Mouse (Mus musculus): ENCODE measurements around the gene Creb3l1. TPM values are rescaled to one million over a fixed set of nuclear protein-coding genes. Genes with fewer than 3 reads are reported as not detected.
A peak's percentile ranks its signal among the peaks of the same experiment; 100 is the strongest.

Creb3l1 gene
- total and polyA plus RNA-seq, 2 experiments from 2014 or later, result 3.8 to 4.2 TPM

DNA sequence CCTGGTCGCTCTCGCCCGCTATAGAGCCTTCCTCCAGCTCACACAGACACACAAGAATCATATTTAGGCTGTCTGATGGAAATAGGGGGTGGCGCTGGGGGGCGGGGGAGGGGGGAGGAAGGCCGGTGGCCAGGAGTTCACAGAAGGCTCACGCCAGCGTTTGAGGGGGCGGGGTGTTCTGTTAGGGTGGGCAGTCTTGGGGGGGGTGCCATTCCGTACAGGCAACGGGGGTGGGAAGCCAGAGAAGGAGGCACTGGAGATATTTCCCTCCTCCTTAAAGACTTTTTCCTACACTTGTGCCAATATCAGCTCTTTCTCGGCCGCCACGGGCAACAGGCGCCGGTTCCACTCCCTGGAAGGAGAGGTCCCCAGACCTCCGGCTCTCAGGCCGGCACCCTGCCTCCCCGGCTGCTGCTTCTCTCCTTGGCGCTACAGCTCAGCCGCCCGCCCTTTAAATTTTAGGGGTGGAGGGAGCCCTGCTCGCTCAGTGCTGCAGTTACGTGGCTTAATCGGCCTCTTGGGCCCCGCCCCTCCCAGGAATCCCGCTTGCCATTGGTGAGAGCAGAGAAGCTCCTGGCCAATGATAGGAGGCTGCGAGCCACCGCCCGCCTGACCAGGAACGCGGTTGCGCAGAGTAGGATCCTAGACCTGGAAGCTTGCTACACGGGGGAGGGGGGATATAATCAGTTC lies 16.2 kb downstream of the Creb3l1 start:
- H3K9ac ChIP-seq (replicated peaks; ENCODE audit: low read depth, low read length), result peak overlapping the region; percentile 64
- no peaks in the 10 kb centered on the region for H3K36me3 ChIP-seq (replicated peaks; ENCODE audit: control insufficient read depth, insufficient read depth, low read length)
- ATAC-seq (ENCODE audit: insufficient read depth, low read depth) (peak; percentile 95), DNase-seq (ENCODE audit: low spot score) (peak; percentile 97)
- H3K4me1 ChIP-seq (ENCODE audit: control insufficient read depth, insufficient read depth), result peaks cover 16% of the 10 kb centered on the region
- peak overlapping the region; percentile 57 for H3K4me3 ChIP-seq (ENCODE audit: low read depth, low read length)
- peak overlapping the region; percentile 95 for H3K4me2 ChIP-seq (ENCODE audit: low read depth, low read length)
- H3K27me3 ChIP-seq (ENCODE audit: control insufficient read depth, insufficient read depth, low read length), result no peaks in the 10 kb centered on the region
- WGBS, result under 1% methylated on average over 33 of the region's 34 CpGs
- H3K27ac ChIP-seq (ENCODE audit: low read depth), result peak overlapping the region; percentile 93
- no peaks in the 10 kb centered on the region for H3K9me3 ChIP-seq (replicated peaks; ENCODE audit: control insufficient read depth, low read length)
- TF ChIP-seq EP300 (IDR thresholded peaks at IDR 0.05; ENCODE audit: low read depth), result no peak
- TF ChIP-seq CTCF (IDR thresholded peaks at IDR 0.05; ENCODE audit: low read depth), result no peak

DNA sequence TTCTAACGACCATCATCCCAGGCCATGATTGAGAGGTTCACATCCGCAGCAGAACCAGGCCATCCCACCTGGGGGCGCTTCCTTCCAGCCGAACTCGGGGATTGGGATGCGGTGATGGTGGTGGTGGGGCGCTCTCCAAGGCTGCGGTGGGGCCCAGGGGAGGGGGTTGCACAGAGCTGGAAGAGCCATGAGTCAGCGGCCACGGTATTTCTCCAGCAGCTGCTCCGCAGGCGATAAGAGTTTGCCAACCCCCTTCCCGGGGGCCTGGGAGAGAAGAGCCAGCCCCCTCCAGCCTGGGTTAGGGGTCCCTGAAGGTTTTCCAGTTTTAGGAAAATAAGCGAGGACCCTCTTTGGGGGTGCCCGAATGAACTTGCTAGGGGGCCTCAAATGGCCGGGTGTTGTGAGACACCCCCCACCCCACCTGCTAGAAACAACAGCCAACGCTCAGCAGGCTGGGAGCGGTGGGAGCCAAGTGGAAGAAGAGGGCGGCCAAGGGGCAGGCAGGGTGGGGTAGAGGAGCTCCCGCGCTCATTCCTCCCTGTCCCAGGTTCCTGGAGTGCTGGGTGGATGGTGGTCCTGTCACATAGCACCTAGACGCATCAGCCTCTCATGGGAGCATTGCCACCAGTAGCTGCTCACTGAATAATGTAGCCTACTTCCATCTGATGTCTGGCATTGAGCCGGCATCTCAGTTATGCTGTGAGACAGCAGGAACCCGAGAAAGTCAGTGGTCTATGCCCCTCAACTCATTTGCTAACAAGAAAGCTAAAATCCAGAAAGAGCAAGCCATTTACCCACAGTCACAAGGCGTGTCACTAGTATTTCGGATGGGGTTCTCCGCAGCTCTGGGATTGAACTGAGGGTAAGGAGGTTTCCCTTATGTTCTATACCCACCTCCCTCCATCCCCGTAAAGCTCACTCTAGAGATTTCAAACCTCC lies 17.1 kb downstream of the Creb3l1 start:
- Histone ChIP-seq H3K9ac (replicated peaks; ENCODE audit: low read depth, low read length) (peak overlapping the region; percentile 64; the same call in 1 of the 2 replicates), H3K4me2 (ENCODE audit: low read depth, low read length) (peak overlapping the region; percentile 95), H3K27ac (ENCODE audit: low read depth) (peak overlapping the region; percentile 93), H3K9me3 (replicated peaks; ENCODE audit: control insufficient read depth, low read length) (no peaks in the 10 kb centered on the region), H3K4me1 (ENCODE audit: control insufficient read depth, insufficient read depth) (peaks cover 16% of the 10 kb centered on the region), H3K36me3 (replicated peaks; ENCODE audit: control insufficient read depth, insufficient read depth, low read length) (no peaks in the 10 kb centered on the region), H3K27me3 (ENCODE audit: control insufficient read depth, insufficient read depth, low read length) (no peaks in the 10 kb centered on the region), H3K4me3 (ENCODE audit: low read depth, low read length) (peak overlapping the region; percentile 57)
- TF ChIP-seq CTCF (IDR thresholded peaks at IDR 0.05; ENCODE audit: low read depth) (peak; percentile 57), EP300 (IDR thresholded peaks at IDR 0.05; ENCODE audit: low read depth) (no peak)
- under 1% methylated on average over 28 of the region's 28 CpGs for WGBS
- DNase-seq (ENCODE audit: low spot score) (peak; percentile 85), ATAC-seq (ENCODE audit: insufficient read depth, low read depth) (peak; percentile 49)

- ATAC-seq (ENCODE audit: insufficient read depth, low read depth) (no peak), DNase-seq (ENCODE audit: low spot score) (no peak)
- H3K4me3 ChIP-seq (ENCODE audit: low read depth, low read length), result no peak overlapping the region
- H3K4me2 ChIP-seq (ENCODE audit: low read depth, low read length), result peak overlapping the region; percentile 95
- no peaks in the 10 kb centered on the region for H3K36me3 ChIP-seq (replicated peaks; ENCODE audit: control insufficient read depth, insufficient read depth, low read length)
- no peak overlapping the region for H3K9ac ChIP-seq (replicated peaks; ENCODE audit: low read depth, low read length)
- 44% methylated on average over 6 of the region's 6 CpGs for WGBS
- H3K27me3 ChIP-seq (ENCODE audit: control insufficient read depth, insufficient read depth, low read length), result no peaks in the 10 kb centered on the region
- peak overlapping the region; percentile 21; the same call in 1 of the 2 replicates for H3K27ac ChIP-seq (ENCODE audit: low read depth)
- TF ChIP-seq EP300 (IDR thresholded peaks at IDR 0.05; ENCODE audit: low read depth) (no peak), CTCF (IDR thresholded peaks at IDR 0.05; ENCODE audit: low read depth) (no peak)
- no peaks in the 10 kb centered on the region for H3K9me3 ChIP-seq (replicated peaks; ENCODE audit: control insufficient read depth, low read length)
- H3K4me1 ChIP-seq (ENCODE audit: control insufficient read depth, insufficient read depth), result peaks cover 16% of the 10 kb centered on the region
Observed at GRCm38 (mm10) chr2:92006491-92006890, 17.8 kb downstream of the Creb3l1 start.

DNA sequence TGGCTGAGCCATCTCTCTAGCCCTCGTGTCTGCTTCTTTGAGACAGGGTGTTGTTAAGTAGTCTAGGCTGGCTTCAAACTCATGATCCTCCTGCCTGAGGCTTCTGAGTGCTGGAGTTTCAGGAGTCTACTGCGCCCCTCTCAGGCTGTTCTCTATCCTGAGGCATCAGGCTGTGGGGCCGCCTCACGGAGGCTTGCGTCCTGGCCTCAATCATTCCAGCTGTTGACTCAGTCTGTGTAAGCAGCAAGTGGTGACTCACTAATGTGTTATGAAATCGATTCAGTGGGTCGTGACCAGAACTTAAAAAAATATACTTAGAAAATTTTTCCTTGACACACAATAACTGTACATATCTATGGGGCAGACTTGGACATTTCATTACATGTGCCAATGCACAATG lies 19.7 kb downstream of the Creb3l1 start:
- Histone ChIP-seq H3K9ac (replicated peaks; ENCODE audit: low read depth, low read length) (no peak overlapping the region), H3K36me3 (replicated peaks; ENCODE audit: control insufficient read depth, insufficient read depth, low read length) (no peaks in the 10 kb centered on the region), H3K9me3 (replicated peaks; ENCODE audit: control insufficient read depth, low read length) (no peaks in the 10 kb centered on the region), H3K27ac (ENCODE audit: low read depth) (no peak overlapping the region), H3K27me3 (ENCODE audit: control insufficient read depth, insufficient read depth, low read length) (no peaks in the 10 kb centered on the region), H3K4me3 (ENCODE audit: low read depth, low read length) (no peak overlapping the region), H3K4me1 (ENCODE audit: control insufficient read depth, insufficient read depth) (peaks cover 16% of the 10 kb centered on the region), H3K4me2 (ENCODE audit: low read depth, low read length) (no peak overlapping the region)
- DNase-seq (ENCODE audit: low spot score) (no peak), ATAC-seq (ENCODE audit: insufficient read depth, low read depth) (no peak)
- 55% methylated on average over 7 of the region's 7 CpGs for WGBS
- TF ChIP-seq CTCF (IDR thresholded peaks at IDR 0.05; ENCODE audit: low read depth), result no peak
- no peak for TF ChIP-seq EP300 (IDR thresholded peaks at IDR 0.05; ENCODE audit: low read depth)

DNA sequence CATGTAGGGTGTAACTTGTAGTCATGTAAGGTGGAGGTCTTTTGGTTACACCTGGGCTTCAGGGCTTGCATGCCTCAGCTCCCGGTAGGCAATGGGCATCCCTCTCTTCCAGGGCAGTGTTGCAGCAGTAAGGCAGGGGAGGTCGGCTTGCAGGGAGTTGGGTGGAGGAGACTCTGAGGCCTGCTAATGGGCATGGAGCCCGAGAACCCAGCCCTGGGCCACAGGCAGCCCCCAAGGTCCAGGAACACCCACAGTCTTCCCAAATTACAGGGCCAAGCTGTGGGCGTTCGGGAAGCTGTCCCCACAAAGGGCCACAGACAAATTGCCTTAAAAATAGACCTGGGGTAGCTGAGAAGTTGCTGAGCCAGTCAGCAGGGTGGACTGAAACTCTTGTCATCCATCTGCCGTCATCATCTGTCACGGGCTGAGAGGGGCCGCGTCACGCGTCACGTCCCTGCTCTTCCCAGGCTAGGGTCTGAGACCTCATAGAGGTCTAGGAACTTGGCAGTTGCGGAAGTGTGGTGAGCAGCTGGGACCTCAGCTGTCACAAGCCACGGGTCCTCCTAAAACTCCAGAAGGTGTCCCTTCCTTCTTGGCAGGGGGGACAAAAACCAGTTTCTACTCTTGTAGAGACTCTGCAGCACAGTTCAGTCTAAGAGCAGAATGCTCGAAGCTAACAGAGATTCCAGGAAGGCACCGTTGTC lies 26.2 kb downstream of the Creb3l1 start:
- no peaks in the 10 kb centered on the region for H3K27me3 ChIP-seq (ENCODE audit: control insufficient read depth, insufficient read depth, low read length)
- H3K4me1 ChIP-seq (ENCODE audit: control insufficient read depth, insufficient read depth), result no peaks in the 10 kb centered on the region
- 68% methylated on average over 16 of the region's 16 CpGs for WGBS
- no peak for TF ChIP-seq CTCF (IDR thresholded peaks at IDR 0.05; ENCODE audit: low read depth)
- no peak for TF ChIP-seq EP300 (IDR thresholded peaks at IDR 0.05; ENCODE audit: low read depth)
- H3K36me3 ChIP-seq (replicated peaks; ENCODE audit: control insufficient read depth, insufficient read depth, low read length), result no peaks in the 10 kb centered on the region
- ATAC-seq (ENCODE audit: insufficient read depth, low read depth), result no peak
- no peak overlapping the region for H3K4me2 ChIP-seq (ENCODE audit: low read depth, low read length)
- no peaks in the 10 kb centered on the region for H3K9me3 ChIP-seq (replicated peaks; ENCODE audit: control insufficient read depth, low read length)
- no peak overlapping the region for H3K27ac ChIP-seq (ENCODE audit: low read depth)
- H3K4me3 ChIP-seq (ENCODE audit: low read depth, low read length), result no peak overlapping the region
- H3K9ac ChIP-seq (replicated peaks; ENCODE audit: low read depth, low read length), result no peak overlapping the region
- DNase-seq (ENCODE audit: low spot score), result no peak

Data from heart, postnatal 0 days (tissue).